19 mouse cellular contexts compared by ENCODE assay signal in genomic region chr17:28775161-28775560, GRCm38 (mm10). TPM values are rescaled to one million over a fixed set of nuclear protein-coding genes. Genes with fewer than 3 reads are reported as not detected.
"Had no signal": no experiment of that assay in that cellular context is flagged by ENCODE, and none has a peak within 500 bp of the region (broad histone marks: within the 10 kb centered on the region; RNA-seq: fewer than 3 reads in every experiment).

No protein-coding gene starts in this region.

- H3K4me3 ChIP-seq: lung, embryonic 15.5 days; midbrain, embryonic 13.5 days; midbrain, embryonic 15.5 days; neural tube, embryonic 12.5 days; stomach, embryonic 15.5 days had no signal

- ATAC-seq: lung, postnatal 0 days; midbrain, embryonic 13.5 days; midbrain, embryonic 15.5 days had no signal

- H3K27me3 ChIP-seq: stomach, embryonic 15.5 days had no signal

- H3K36me3 ChIP-seq: lung, embryonic 15.5 days; midbrain, embryonic 13.5 days; midbrain, embryonic 15.5 days; neural tube, embryonic 12.5 days had no signal

- H3K9ac ChIP-seq: lung, embryonic 15.5 days; midbrain, embryonic 13.5 days; midbrain, embryonic 15.5 days; neural tube, embryonic 12.5 days; stomach, embryonic 15.5 days had no signal

- DNase-seq: lung, adult 2 months; lung, postnatal 14 days; lung, postnatal 36 days; right cerebral cortex, postnatal 25 days; right cerebral cortex, postnatal 4 days; thymus, adult 2 months; thymus, postnatal 25 days; thymus, postnatal 4 days had no signal

- H3K4me2 ChIP-seq: lung, embryonic 15.5 days; midbrain, embryonic 11.5 days; midbrain, embryonic 13.5 days; midbrain, embryonic 15.5 days; neural tube, embryonic 12.5 days; stomach, embryonic 15.5 days had no signal

- H3K27ac ChIP-seq: lung, embryonic 15.5 days; macrophage; midbrain, embryonic 13.5 days; midbrain, embryonic 15.5 days; neural tube, embryonic 12.5 days; stomach, embryonic 15.5 days; stomach, postnatal 0 days had no signal

- H3K9me3 ChIP-seq: lung, embryonic 15.5 days; midbrain, embryonic 13.5 days; midbrain, embryonic 15.5 days; neural tube, embryonic 12.5 days; stomach, embryonic 15.5 days had no signal

RNA-seq across cellular contexts. Expression of gene AC170998.1, which starts 49.3 kb away (rescaled TPM):
- total RNA-seq: monocyte, adult 5-6 weeks had no signal
- polyA plus RNA-seq: testis, adult 2 months had no signal
